Mouse (Mus musculus): ENCODE results near the gene Slc2a6. TPM values are rescaled to one million over a fixed set of nuclear protein-coding genes. Genes with fewer than 3 reads are reported as not detected.

Slc2a6 gene
- total RNA-seq, 2 experiments from 2014 or later, result 0.16 to 0.27 TPM

Other genes starting within 250 kb of the Slc2a6 start
- gene Abo, start 163.0 kb downstream of the Slc2a6 start, total RNA-seq (2021), result not detected
- 10 to 100 TPM; 12.9 to 14.7 TPM for gene Surf6, start 125.1 kb downstream of the Slc2a6 start, total RNA-seq (2021)
- gene Med22, start 117.3 kb downstream of the Slc2a6 start, total RNA-seq (2021), result 10 to 100 TPM; 21.9 to 22.8 TPM
- gene Rpl7a, start 117.2 kb downstream of the Slc2a6 start, total RNA-seq (2021), result 100 to 1,000 TPM; 415 to 419 TPM
- 10 to 100 TPM; 14.0 to 15.4 TPM for gene Surf2, start 111.6 kb downstream of the Slc2a6 start, total RNA-seq (2021)
- 10 to 100 TPM; 33.3 to 37.6 TPM for gene Surf1, start 111.5 kb downstream of the Slc2a6 start, total RNA-seq (2021)
- gene Surf4, start 94.1 kb downstream of the Slc2a6 start, total RNA-seq (2021), result 10 to 100 TPM; 93.2 to 99.4 TPM
- gene Stkld1, start 94.0 kb downstream of the Slc2a6 start, total RNA-seq (2021), result not detected
- 10 to 100 TPM; 14.4 to 22.5 TPM for gene Rexo4, start 63.6 kb downstream of the Slc2a6 start, total RNA-seq (2021)
- not detected for gene Adamts13, start 54.6 kb downstream of the Slc2a6 start, total RNA-seq (2021)
- 10 to 100 TPM; 24.0 to 26.2 TPM for gene Cacfd1, start 18.1 kb downstream of the Slc2a6 start, total RNA-seq (2021)
- 10 to 100 TPM; 51.6 to 58.5 TPM for gene Mymk, start 44.2 kb upstream of the Slc2a6 start, total RNA-seq (2021)
- 1 to 10 TPM; 3.1 to 4.8 TPM for gene Adamtsl2, start 51.4 kb upstream of the Slc2a6 start, total RNA-seq (2021)
- under 1 TPM; 0.33 to 0.36 TPM for gene Fam163b, start 114.5 kb upstream of the Slc2a6 start, total RNA-seq (2021)
- gene Dbh, start 137.2 kb upstream of the Slc2a6 start, total RNA-seq (2021), result under 1 TPM; 0.14 to 0.23 TPM
- gene Sardh, start 220.3 kb upstream of the Slc2a6 start, total RNA-seq (2021), result 1 to 10 TPM; 5.2 to 7.8 TPM